Mouse (Mus musculus): ENCODE measurements around the gene Spag7. TPM values are rescaled to one million over a fixed set of nuclear protein-coding genes. Genes with fewer than 3 reads are reported as not detected.

Gene Spag7
- total RNA-seq, 2 experiments from 2014 or later, result 50.1 to 52.9 TPM

- DNase-seq (ENCODE audit: extremely low spot score in 1 of 2, low spot score in 2 of 2), result no peak
- intact Hi-C loops (cut with DNase I), result no loop called here
Measured at GRCm38 (mm10) chr11:70663101-70663500, 6.1 kb downstream of the Spag7 start.

GRCm38 (mm10) chr11:70660571-70660970 lies 8.6 kb downstream of the Spag7 start:
- DNase-seq (ENCODE audit: extremely low spot score in 1 of 2, low spot score in 2 of 2), result peak in 1 of 2 experiments; percentile 12
- intact Hi-C loops (cut with DNase I), result no loop called here

GRCm38 (mm10) chr11:70658942-70659341 lies 10.3 kb downstream of the Spag7 start:
- peak in 1 of 2 experiments; percentile 22 for DNase-seq (ENCODE audit: extremely low spot score in 1 of 2, low spot score in 2 of 2)
- intact Hi-C loops (cut with DNase I), result no loop called here

GRCm38 (mm10) chr11:70658521-70658920 lies 10.7 kb downstream of the Spag7 start:
- intact Hi-C loops (cut with DNase I), result no loop called here
- peak in 1 of 2 experiments; percentile 13 for DNase-seq (ENCODE audit: extremely low spot score in 1 of 2, low spot score in 2 of 2)

GRCm38 (mm10) chr11:70657991-70658390 lies 11.2 kb downstream of the Spag7 start:
- intact Hi-C loops (cut with DNase I), result no loop called here

GRCm38 (mm10) chr11:70657573-70657972 lies 11.6 kb downstream of the Spag7 start:
- no peak for DNase-seq (ENCODE audit: extremely low spot score in 1 of 2, low spot score in 2 of 2)
- intact Hi-C loops (cut with DNase I), result no loop called here

More at GRCm38 (mm10) chr11:70657991-70658390, 11.2 kb downstream of the Spag7 start:
- peak in 1 of 2 experiments; percentile 18 for DNase-seq (ENCODE audit: extremely low spot score in 1 of 2, low spot score in 2 of 2)

- DNase-seq (ENCODE audit: extremely low spot score in 1 of 2, low spot score in 2 of 2), result peak in 1 of 2 experiments; percentile 65
- intact Hi-C loops (cut with DNase I), result no loop called here
Measured at GRCm38 (mm10) chr11:70656964-70657363, 12.3 kb downstream of the Spag7 start, which contains the start of gene Eno3. Gene Eno3, plus strand, starts transcription at chr11:70657202.

GRCm38 (mm10) chr11:70656456-70656927 lies 12.7 kb downstream of the Spag7 start:
- intact Hi-C loops (cut with DNase I), result no loop called here
- DNase-seq (ENCODE audit: extremely low spot score in 1 of 2, low spot score in 2 of 2), result peak in 1 of 2 experiments; percentile 64

GRCm38 (mm10) chr11:70655571-70656455 lies 13.4 kb downstream of the Spag7 start:
- DNase-seq (ENCODE audit: extremely low spot score in 1 of 2, low spot score in 2 of 2), result peak in 1 of 2 experiments; percentile 76
- intact Hi-C loops (cut with DNase I), result no loop called here

GRCm38 (mm10) chr11:70654923-70655570 lies 14.2 kb downstream of the Spag7 start:
- peak; percentile 56 to 91 for DNase-seq (ENCODE audit: extremely low spot score in 1 of 2, low spot score in 2 of 2)
- intact Hi-C loops (cut with DNase I), result no loop called here

- intact Hi-C loops (cut with DNase I), result no loop called here
- DNase-seq (ENCODE audit: extremely low spot score in 1 of 2, low spot score in 2 of 2), result peak in 1 of 2 experiments; percentile 89
Measured at GRCm38 (mm10) chr11:70654198-70654922, 14.9 kb downstream of the Spag7 start, which contains the start of gene Pfn1. Gene Pfn1, minus strand, starts transcription at chr11:70654644.

GRCm38 (mm10) chr11:70653345-70654197 lies 15.6 kb downstream of the Spag7 start:
- peak in 1 of 2 experiments; percentile 83 for DNase-seq (ENCODE audit: extremely low spot score in 1 of 2, low spot score in 2 of 2)
- intact Hi-C loops (cut with DNase I), result no loop called here

- DNase-seq (ENCODE audit: extremely low spot score in 1 of 2, low spot score in 2 of 2), result no peak
- intact Hi-C loops (cut with DNase I), result no loop called here
Measured at GRCm38 (mm10) chr11:70652884-70653344, 16.3 kb downstream of the Spag7 start.

- intact Hi-C loops (cut with DNase I), result no loop called here
- DNase-seq (ENCODE audit: extremely low spot score in 1 of 2, low spot score in 2 of 2), result no peak
Measured at GRCm38 (mm10) chr11:70652029-70652883, 17.0 kb downstream of the Spag7 start.

- no peak for DNase-seq (ENCODE audit: extremely low spot score in 1 of 2, low spot score in 2 of 2)
- intact Hi-C loops (cut with DNase I), result no loop called here
Measured at GRCm38 (mm10) chr11:70651391-70651790, 17.8 kb downstream of the Spag7 start.

GRCm38 (mm10) chr11:70650322-70651175 lies 18.7 kb downstream of the Spag7 start:
- no peak for DNase-seq (ENCODE audit: extremely low spot score in 1 of 2, low spot score in 2 of 2)
- intact Hi-C loops (cut with DNase I), result no loop called here
